Mouse (Mus musculus): ENCODE measurements at regions not wholly inside any gene's neighbourhood (a gene's known extent, or its start where the extent isn't known, plus 50 kb on each side); places are given as distances from the start of the nearest gene placed in this dataset.

DNA sequence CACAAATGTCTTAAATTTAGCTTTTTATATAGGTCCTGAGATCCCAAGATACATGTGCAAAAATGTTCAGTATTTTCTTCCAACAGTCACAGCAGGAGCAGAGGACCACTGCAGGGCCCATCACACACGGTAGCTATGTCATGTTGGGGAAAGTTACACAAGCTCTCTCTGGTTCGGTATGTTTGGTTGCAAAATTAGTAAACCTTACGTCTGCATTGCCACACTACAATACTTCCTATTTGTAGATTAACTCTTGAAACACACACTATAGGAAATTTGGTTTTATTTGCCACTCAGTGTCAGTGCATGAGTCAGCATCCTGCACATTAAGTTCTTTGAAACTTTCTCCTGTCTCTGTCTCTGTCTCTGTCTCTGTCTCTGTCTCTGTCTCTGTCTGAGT is 82.0 kb downstream of the Cth start:
- Histone ChIP-seq H3K4me3 (no peak overlapping the region), H3K9ac (no peak overlapping the region), H3K4me2 (no peak overlapping the region), H3K27ac (replicated peaks) (no peak overlapping the region), H3K4me1 (replicated peaks) (peaks cover 6% of the 10 kb centered on the region), H3K9me3 (no peaks in the 10 kb centered on the region), H3K36me3 (no peaks in the 10 kb centered on the region), H3K27me3 (no peaks in the 10 kb centered on the region)
- WGBS, result 84% methylated on average over 3 of the region's 3 CpGs
- no peak for ATAC-seq (ENCODE audit: low read depth)

DNA sequence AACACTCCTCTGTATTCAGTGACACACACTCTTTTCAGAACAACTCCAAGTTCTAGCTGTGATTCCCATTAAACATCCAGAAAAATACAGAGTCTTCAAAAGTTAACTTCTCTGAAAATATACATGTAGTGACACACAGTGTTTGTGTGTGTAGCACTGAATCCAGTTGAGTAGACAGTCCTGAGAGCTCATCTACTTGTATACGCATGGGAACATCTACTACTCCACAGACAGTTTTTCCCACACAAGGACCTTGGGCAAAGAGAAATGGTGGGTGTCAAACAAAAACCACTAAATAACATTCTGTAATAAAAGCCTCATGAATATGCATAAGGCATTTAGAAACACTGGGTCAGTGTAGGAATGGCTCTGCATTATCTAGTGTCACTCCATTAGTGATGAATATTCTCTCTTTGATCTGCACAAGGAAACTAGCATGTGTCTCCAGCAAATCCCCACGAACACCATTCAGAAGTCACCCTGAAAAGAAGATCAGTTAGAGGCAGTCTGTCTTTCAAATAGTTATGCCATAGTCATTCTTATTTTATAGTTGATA is 83.6 kb downstream of the Cth start:
- Histone ChIP-seq H3K9me3 (no peaks in the 10 kb centered on the region), H3K4me3 (no peak overlapping the region), H3K4me1 (replicated peaks) (peaks cover 6% of the 10 kb centered on the region), H3K9ac (no peak overlapping the region), H3K36me3 (no peaks in the 10 kb centered on the region), H3K27ac (replicated peaks) (no peak overlapping the region), H3K27me3 (no peaks in the 10 kb centered on the region), H3K4me2 (no peak overlapping the region)
- ATAC-seq (ENCODE audit: low read depth), result no peak
- 22% methylated on average over 2 of the region's 2 CpGs for WGBS

- ATAC-seq (ENCODE audit: low read depth), result no peak
- Histone ChIP-seq H3K4me3 (no peak overlapping the region), H3K9ac (no peak overlapping the region), H3K9me3 (no peaks in the 10 kb centered on the region), H3K4me1 (replicated peaks) (no peaks in the 10 kb centered on the region), H3K27ac (replicated peaks) (no peak overlapping the region), H3K4me2 (no peak overlapping the region), H3K36me3 (no peaks in the 10 kb centered on the region), H3K27me3 (no peaks in the 10 kb centered on the region)
- WGBS, result 60% methylated on average over 3 of the region's 3 CpGs
Measured at GRCm38 (mm10) chr3:157804307-157804706, 120.6 kb downstream of the Cth start.

GRCm38 (mm10) chr3:157803356-157803755 is 121.5 kb downstream of the Cth start:
- no peaks in the 10 kb centered on the region for H3K9me3 ChIP-seq
- no peak overlapping the region for H3K4me2 ChIP-seq
- no peaks in the 10 kb centered on the region for H3K4me1 ChIP-seq (replicated peaks)
- no peak overlapping the region for H3K27ac ChIP-seq (replicated peaks)
- ATAC-seq (ENCODE audit: low read depth), result no peak
- H3K9ac ChIP-seq, result no peak overlapping the region
- H3K4me3 ChIP-seq, result no peak overlapping the region
- 59% methylated on average over 4 of the region's 4 CpGs for WGBS
- H3K27me3 ChIP-seq, result no peaks in the 10 kb centered on the region
- H3K36me3 ChIP-seq, result no peaks in the 10 kb centered on the region

- ATAC-seq (ENCODE audit: low read depth), result no peak
- WGBS, result 74% methylated on average over 4 of the region's 4 CpGs
- H3K9ac ChIP-seq, result no peak overlapping the region
Measured at GRCm38 (mm10) chr3:157787559-157788256, 137.2 kb downstream of the Cth start.

GRCm38 (mm10) chr3:157781071-157781470 is 143.8 kb downstream of the Cth start:
- Histone ChIP-seq H3K4me3 (no peak overlapping the region), H3K36me3 (no peaks in the 10 kb centered on the region), H3K4me2 (no peak overlapping the region), H3K4me1 (replicated peaks) (no peaks in the 10 kb centered on the region), H3K27ac (replicated peaks) (no peak overlapping the region), H3K27me3 (no peaks in the 10 kb centered on the region), H3K9me3 (no peaks in the 10 kb centered on the region), H3K9ac (no peak overlapping the region)
- no peak for ATAC-seq (ENCODE audit: low read depth)
- 79% methylated on average over 4 of the region's 4 CpGs for WGBS

More at GRCm38 (mm10) chr3:157787559-157788256, 137.2 kb downstream of the Cth start:
- H3K4me2 ChIP-seq, result no peak overlapping the region
- no peaks in the 10 kb centered on the region for H3K36me3 ChIP-seq
- H3K4me3 ChIP-seq, result no peak overlapping the region
- no peaks in the 10 kb centered on the region for H3K27me3 ChIP-seq
- no peak overlapping the region for H3K27ac ChIP-seq (replicated peaks)
- no peaks in the 10 kb centered on the region for H3K9me3 ChIP-seq
- H3K4me1 ChIP-seq (replicated peaks), result no peaks in the 10 kb centered on the region

GRCm38 (mm10) chr3:157777779-157778178 is 147.1 kb downstream of the Cth start:
- H3K36me3 ChIP-seq, result no peaks in the 10 kb centered on the region
- no peaks in the 10 kb centered on the region for H3K4me1 ChIP-seq (replicated peaks)
- WGBS, result 85% methylated on average over 1 of the region's 1 CpGs
- H3K9ac ChIP-seq, result no peak overlapping the region
- H3K9me3 ChIP-seq, result no peaks in the 10 kb centered on the region
- ATAC-seq (ENCODE audit: low read depth), result no peak
- H3K27ac ChIP-seq (replicated peaks), result no peak overlapping the region
- no peak overlapping the region for H3K4me3 ChIP-seq
- H3K4me2 ChIP-seq, result no peak overlapping the region
- H3K27me3 ChIP-seq, result no peaks in the 10 kb centered on the region

- H3K4me3 ChIP-seq, result no peak overlapping the region
- H3K9ac ChIP-seq, result no peak overlapping the region
- WGBS, result 65% methylated on average over 6 of the region's 6 CpGs
- H3K4me2 ChIP-seq, result no peak overlapping the region
- no peak overlapping the region for H3K27ac ChIP-seq (replicated peaks)
- no peaks in the 10 kb centered on the region for H3K4me1 ChIP-seq (replicated peaks)
- H3K9me3 ChIP-seq, result no peaks in the 10 kb centered on the region
- H3K27me3 ChIP-seq, result no peaks in the 10 kb centered on the region
- no peak for ATAC-seq (ENCODE audit: low read depth)
- no peaks in the 10 kb centered on the region for H3K36me3 ChIP-seq
Measured at GRCm38 (mm10) chr3:157763487-157764199, 161.2 kb downstream of the Cth start.

DNA sequence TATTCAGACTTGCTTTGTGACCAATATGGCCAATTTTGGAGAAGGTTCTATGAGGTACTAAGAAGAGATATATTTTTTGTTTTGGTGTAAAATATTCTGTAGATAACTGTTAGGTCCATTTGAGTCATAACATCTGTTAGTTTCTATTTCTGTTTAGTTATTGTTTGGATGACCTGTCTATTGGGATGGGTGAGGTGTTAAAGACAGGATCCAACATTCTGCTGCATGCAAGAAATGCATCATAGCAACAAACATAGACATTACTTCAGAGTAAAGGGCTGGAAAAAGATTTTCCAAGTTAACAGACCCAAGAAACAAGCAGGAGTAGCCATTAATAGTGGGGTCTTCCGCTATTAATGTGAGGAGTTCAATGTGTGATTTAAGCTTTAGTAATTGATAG is 165.0 kb downstream of the Cth start:
- Histone ChIP-seq H3K4me3 (no peak overlapping the region), H3K36me3 (no peaks in the 10 kb centered on the region), H3K27ac (replicated peaks) (no peak overlapping the region), H3K4me1 (replicated peaks) (no peaks in the 10 kb centered on the region), H3K9me3 (no peaks in the 10 kb centered on the region), H3K27me3 (no peaks in the 10 kb centered on the region), H3K4me2 (no peak overlapping the region), H3K9ac (no peak overlapping the region)
- no peak for ATAC-seq (ENCODE audit: low read depth)
- WGBS, result 87% methylated on average over 1 of the region's 1 CpGs

GRCm38 (mm10) chr3:157754826-157755225 is 170.1 kb downstream of the Cth start:
- WGBS, result 79% methylated on average over 4 of the region's 4 CpGs
- no peaks in the 10 kb centered on the region for H3K4me1 ChIP-seq (replicated peaks)
- no peak overlapping the region for H3K27ac ChIP-seq (replicated peaks)
- no peaks in the 10 kb centered on the region for H3K9me3 ChIP-seq
- no peak overlapping the region for H3K9ac ChIP-seq
- H3K4me3 ChIP-seq, result no peak overlapping the region
- H3K4me2 ChIP-seq, result no peak overlapping the region
- ATAC-seq (ENCODE audit: low read depth), result no peak
- H3K27me3 ChIP-seq, result no peaks in the 10 kb centered on the region
- no peaks in the 10 kb centered on the region for H3K36me3 ChIP-seq

DNA sequence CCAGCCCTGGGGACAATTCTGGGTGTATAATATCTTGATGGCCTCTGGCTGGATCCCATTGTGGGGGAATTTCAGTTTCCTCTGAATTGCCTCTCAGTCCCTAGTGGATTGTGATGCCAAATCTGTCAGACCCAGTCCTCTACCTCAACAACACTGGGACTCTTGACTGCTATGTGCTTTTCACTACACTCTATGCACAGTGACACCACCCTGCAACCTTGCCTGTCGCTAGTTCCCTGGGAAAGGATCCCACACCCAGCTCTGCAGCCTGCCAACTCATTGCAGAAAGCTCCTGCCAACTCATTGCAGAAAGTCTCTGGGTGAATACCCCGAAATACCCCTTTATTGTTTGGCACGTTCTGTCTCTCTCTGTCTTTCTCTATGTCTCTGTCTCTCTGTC is 174.6 kb downstream of the Cth start:
- H3K27ac ChIP-seq (replicated peaks), result no peak overlapping the region
- H3K4me1 ChIP-seq (replicated peaks), result no peaks in the 10 kb centered on the region
- WGBS, result 90% methylated on average over 3 of the region's 3 CpGs
- no peaks in the 10 kb centered on the region for H3K36me3 ChIP-seq
- no peak overlapping the region for H3K4me3 ChIP-seq
- no peak for ATAC-seq (ENCODE audit: low read depth)
- H3K4me2 ChIP-seq, result no peak overlapping the region
- no peaks in the 10 kb centered on the region for H3K9me3 ChIP-seq
- H3K27me3 ChIP-seq, result no peaks in the 10 kb centered on the region
- no peak overlapping the region for H3K9ac ChIP-seq

DNA sequence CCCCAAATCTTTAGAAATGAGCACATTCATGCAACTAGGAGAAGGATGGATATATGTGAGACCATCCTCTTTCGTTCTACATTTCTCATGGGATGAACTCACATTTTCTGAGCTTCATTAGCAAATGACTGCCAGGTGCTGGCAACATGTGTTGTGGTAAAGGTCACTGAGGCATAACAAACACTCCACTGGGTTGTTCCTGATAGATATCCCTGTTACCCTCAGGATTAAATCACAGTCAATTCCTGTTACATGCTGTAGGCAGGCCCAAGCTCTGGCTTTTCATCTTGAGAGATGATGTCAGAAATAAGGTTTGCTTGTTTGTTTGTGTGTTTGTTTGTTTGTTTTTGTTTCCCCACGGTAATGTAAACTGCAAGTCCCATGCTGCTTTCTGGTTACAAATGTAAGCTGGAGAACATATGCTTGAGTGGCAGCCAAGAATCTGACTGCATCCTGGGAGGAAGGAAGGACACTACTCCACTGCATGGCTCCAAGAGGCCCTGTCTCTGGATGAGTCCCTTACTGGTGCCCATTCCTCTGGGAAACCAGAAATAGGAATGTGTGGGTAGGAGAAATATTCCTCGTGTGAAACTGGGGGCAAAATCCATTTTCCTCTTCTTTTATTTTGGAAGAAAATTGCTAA is 176.4 kb downstream of the Cth start:
- ATAC-seq (ENCODE audit: low read depth), result no peak

More for the DNA sequence above, 176.4 kb downstream of the Cth start:
- Histone ChIP-seq H3K27ac (replicated peaks) (no peak overlapping the region), H3K27me3 (no peaks in the 10 kb centered on the region), H3K4me3 (no peak overlapping the region), H3K9me3 (no peaks in the 10 kb centered on the region), H3K36me3 (no peaks in the 10 kb centered on the region), H3K4me1 (replicated peaks) (no peaks in the 10 kb centered on the region), H3K4me2 (no peak overlapping the region), H3K9ac (no peak overlapping the region)
- 59% methylated on average over 3 of the region's 3 CpGs for WGBS
